Mouse (Mus musculus) hindbrain, embryonic 16.5 days (tissue): ENCODE measurements around the gene Man1c1. TPM values are rescaled to one million over a fixed set of nuclear protein-coding genes. Genes with fewer than 3 reads are reported as not detected.
A peak's percentile ranks its signal among the peaks of the same experiment; 100 is the strongest.

Experiments used
- ATAC-seq: fragments of 200-750 bp; cut with Nextera tagmentation; 2 replicates; pipeline ENCODE4 v1.8.0; 2017; ENCODE audit warnings: moderate TSS enrichment, moderate library complexity
- H3K27ac ChIP-seq: fragments of 300-500 bp; sonication (generic); 2 replicates; pipeline ENCODE4 v1.5.1; 2014; ENCODE audit warnings: low read depth, mild to moderate bottlenecking, control low read depth, low read length, moderate library complexity
- H3K27me3 ChIP-seq: fragments of 300-500 bp; sonication (generic); replicated peaks from 2 replicates; pipeline ENCODE4 v1.6.1; 2014; ENCODE audit warnings: low read length; ENCODE audit not compliant: control insufficient read depth, insufficient read depth
- H3K36me3 ChIP-seq: fragments of 300-500 bp; sonication (generic); 2 replicates; pipeline ENCODE4 v1.6.1; 2014; ENCODE audit warnings: mild to moderate bottlenecking, low read length, moderate library complexity, mixed read lengths; ENCODE audit not compliant: control insufficient read depth, insufficient read depth
- H3K4me1 ChIP-seq: fragments of 300-500 bp; sonication (generic); 2 replicates; pipeline ENCODE4 v1.6.1; 2014; ENCODE audit warnings: low read depth, low read length; ENCODE audit not compliant: control insufficient read depth, insufficient read depth
- H3K4me2 ChIP-seq: fragments of 300-500 bp; sonication (generic); 2 replicates; pipeline ENCODE4 v1.6.1; 2014; ENCODE audit warnings: mild to moderate bottlenecking, low read length, control low read depth, moderate library complexity
- H3K4me3 ChIP-seq: fragments of 300-500 bp; sonication (generic); 2 replicates; pipeline ENCODE4 v1.5.1; 2014; ENCODE audit warnings: mild to moderate bottlenecking, low read length, control low read depth, moderate library complexity
- H3K9ac ChIP-seq: fragments of 300-500 bp; sonication (generic); 2 replicates; pipeline ENCODE4 v1.6.1; 2014; ENCODE audit warnings: low read depth, mild to moderate bottlenecking, control low read depth, low read length, moderate library complexity
- H3K9me3 ChIP-seq: fragments of 300-500 bp; sonication (generic); 2 replicates; pipeline ENCODE4 v1.6.1; 2014; ENCODE audit warnings: mild to moderate bottlenecking, low read length, moderate library complexity; ENCODE audit not compliant: control insufficient read depth
- WGBS: fragments of 180-500 bp; shearing (Covaris S2); extraction: QIAGEN DNeasy Blood & Tissue Kit; methylation state at CpG from one replicate; pipeline ENCODE4 v1.1.7; 2014; 5-methylcytosine and 5-hydroxymethylcytosine counted together
- polyA plus RNA-seq: library from polyadenylated mRNA; unstranded; fragments of >200 nt; fragmentation: Nextera tagmentation; extraction: Ambion mirVana; gene quantifications from 2 replicates; pipeline ENCODE4 v1.2.1, GENCODE M21; 2015

Man1c1 gene
- polyA plus RNA-seq, 1 experiment from 2014 or later, result 3.7 TPM

- no peaks in the 10 kb centered on the region for H3K27me3 ChIP-seq
- H3K4me2 ChIP-seq, result no peak overlapping the region
- H3K27ac ChIP-seq, result no peak overlapping the region
- WGBS, result 3% methylated on average over 8 of the region's 8 CpGs
- H3K4me1 ChIP-seq, result peaks cover 6% of the 10 kb centered on the region
- no peak for ATAC-seq
- H3K9me3 ChIP-seq, result no peaks in the 10 kb centered on the region
- H3K9ac ChIP-seq, result no peak overlapping the region
- no peaks in the 10 kb centered on the region for H3K36me3 ChIP-seq
- H3K4me3 ChIP-seq, result no peak overlapping the region
Observed at GRCm38 (mm10) chr4:134730106-134730505, 26.0 kb upstream of the Man1c1 start.

DNA sequence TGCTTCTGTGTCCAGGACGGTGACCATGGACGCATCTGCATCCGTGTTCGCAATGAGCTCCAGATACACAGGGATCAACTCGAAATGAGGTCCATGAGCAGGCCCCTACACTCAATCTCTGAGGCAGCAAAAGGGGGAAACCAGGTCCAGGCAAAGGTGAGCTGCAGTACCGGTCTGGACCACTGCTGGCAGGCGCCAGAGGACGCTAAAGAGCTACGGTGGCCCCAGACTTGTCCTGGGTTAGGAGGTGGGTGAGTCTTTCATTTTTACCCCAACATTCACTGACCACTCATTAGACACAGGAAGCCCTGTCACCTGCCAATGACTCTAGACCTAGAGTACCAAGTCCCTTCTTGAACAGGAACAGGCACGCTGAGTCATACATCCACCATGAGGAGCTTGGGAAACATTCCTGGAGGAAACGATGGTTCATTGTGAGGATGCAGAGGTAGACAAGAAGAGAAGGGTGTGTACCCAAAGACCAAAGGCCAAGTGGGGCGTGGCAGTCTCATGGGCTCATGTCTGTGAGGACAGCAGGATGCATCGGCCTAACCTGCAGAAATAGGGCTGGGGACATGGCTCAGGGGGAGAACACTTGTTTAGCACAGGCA, 21.8 kb upstream of the Man1c1 start:
- no peak overlapping the region for H3K4me2 ChIP-seq
- no peaks in the 10 kb centered on the region for H3K27me3 ChIP-seq
- no peak overlapping the region for H3K4me3 ChIP-seq
- no peaks in the 10 kb centered on the region for H3K9me3 ChIP-seq
- 71% methylated on average over 13 of the region's 13 CpGs for WGBS
- peaks cover 6% of the 10 kb centered on the region for H3K4me1 ChIP-seq
- no peaks in the 10 kb centered on the region for H3K36me3 ChIP-seq
- H3K9ac ChIP-seq, result no peak overlapping the region
- no peak for ATAC-seq
- no peak overlapping the region for H3K27ac ChIP-seq

- no peaks in the 10 kb centered on the region for H3K36me3 ChIP-seq
- H3K27me3 ChIP-seq, result no peaks in the 10 kb centered on the region
- no peak for ATAC-seq
- H3K4me3 ChIP-seq, result no peak overlapping the region
- no peak overlapping the region for H3K27ac ChIP-seq
- no peaks in the 10 kb centered on the region for H3K9me3 ChIP-seq
- H3K4me2 ChIP-seq, result no peak overlapping the region
- no peak overlapping the region for H3K9ac ChIP-seq
- WGBS, result 64% methylated on average over 4 of the region's 4 CpGs
- peaks cover 1% of the 10 kb centered on the region for H3K4me1 ChIP-seq
Observed at GRCm38 (mm10) chr4:134724974-134725373, 20.9 kb upstream of the Man1c1 start.

DNA sequence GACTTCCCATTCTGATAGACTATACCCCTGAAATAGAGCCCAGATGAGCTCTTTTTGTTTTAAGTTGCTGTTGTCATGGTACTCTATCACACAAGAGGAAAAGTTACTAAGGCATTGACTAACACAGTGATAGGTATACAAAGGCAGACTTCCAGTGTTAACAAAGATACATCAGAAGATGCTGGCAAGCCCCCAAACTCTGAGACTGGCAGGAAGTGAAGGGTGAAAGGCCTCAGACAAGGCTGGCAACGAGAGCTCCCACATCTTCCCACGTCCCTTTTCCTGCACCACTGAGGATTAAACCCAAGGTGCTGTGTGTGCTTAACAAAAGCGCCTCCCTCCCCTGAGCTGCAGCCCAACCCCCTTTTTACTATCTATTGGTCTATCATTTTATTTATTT, 19.2 kb upstream of the Man1c1 start:
- no peak overlapping the region for H3K9ac ChIP-seq
- ATAC-seq, result no peak
- no peak overlapping the region for H3K4me2 ChIP-seq
- no peak overlapping the region for H3K4me3 ChIP-seq
- H3K9me3 ChIP-seq, result no peaks in the 10 kb centered on the region
- H3K36me3 ChIP-seq, result no peaks in the 10 kb centered on the region
- H3K4me1 ChIP-seq, result no peaks in the 10 kb centered on the region
- 59% methylated on average over 3 of the region's 3 CpGs for WGBS
- H3K27me3 ChIP-seq, result no peaks in the 10 kb centered on the region
- no peak overlapping the region for H3K27ac ChIP-seq

- H3K4me2 ChIP-seq, result no peak overlapping the region
- H3K27ac ChIP-seq, result no peak overlapping the region
- no peaks in the 10 kb centered on the region for H3K27me3 ChIP-seq
- H3K4me1 ChIP-seq, result no peaks in the 10 kb centered on the region
- WGBS, result 85% methylated on average over 6 of the region's 6 CpGs
- no peak for ATAC-seq
- H3K9me3 ChIP-seq, result no peaks in the 10 kb centered on the region
- H3K36me3 ChIP-seq, result no peaks in the 10 kb centered on the region
- H3K4me3 ChIP-seq, result no peak overlapping the region
- no peak overlapping the region for H3K9ac ChIP-seq
Observed at GRCm38 (mm10) chr4:134721076-134721475, 17.0 kb upstream of the Man1c1 start.

GRCm38 (mm10) chr4:134720371-134720770, 16.3 kb upstream of the Man1c1 start:
- H3K9ac ChIP-seq, result no peak overlapping the region
- no peak overlapping the region for H3K4me2 ChIP-seq
- no peaks in the 10 kb centered on the region for H3K27me3 ChIP-seq
- H3K4me3 ChIP-seq, result no peak overlapping the region
- no peaks in the 10 kb centered on the region for H3K36me3 ChIP-seq
- no peak overlapping the region for H3K27ac ChIP-seq
- 54% methylated on average over 3 of the region's 3 CpGs for WGBS
- ATAC-seq, result no peak
- no peaks in the 10 kb centered on the region for H3K9me3 ChIP-seq
- no peaks in the 10 kb centered on the region for H3K4me1 ChIP-seq

DNA sequence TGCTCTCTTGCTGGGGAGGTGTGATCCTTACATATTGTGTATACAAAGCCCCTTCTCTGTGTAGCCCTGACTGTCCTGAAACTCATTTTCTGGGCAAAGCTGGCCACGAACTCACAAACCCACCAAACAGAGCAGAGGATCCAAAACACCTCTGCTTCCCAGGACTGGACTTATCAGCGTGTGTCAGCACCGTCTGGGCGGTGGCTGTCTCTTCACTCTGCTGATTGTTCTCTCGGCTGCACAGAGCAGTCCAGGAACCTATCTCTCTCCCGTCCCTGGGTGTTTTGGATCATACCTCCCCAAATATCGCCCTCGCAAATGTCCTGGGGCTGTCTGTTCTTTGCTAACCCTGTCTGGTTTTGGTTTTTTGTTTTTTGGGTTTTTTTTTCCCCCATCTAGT, 15.4 kb upstream of the Man1c1 start:
- Histone ChIP-seq H3K9me3 (no peaks in the 10 kb centered on the region), H3K36me3 (no peaks in the 10 kb centered on the region), H3K4me2 (no peak overlapping the region), H3K4me1 (no peaks in the 10 kb centered on the region), H3K4me3 (no peak overlapping the region), H3K9ac (no peak overlapping the region), H3K27me3 (no peaks in the 10 kb centered on the region), H3K27ac (no peak overlapping the region)
- WGBS, result 80% methylated on average over 8 of the region's 8 CpGs
- no peak for ATAC-seq

DNA sequence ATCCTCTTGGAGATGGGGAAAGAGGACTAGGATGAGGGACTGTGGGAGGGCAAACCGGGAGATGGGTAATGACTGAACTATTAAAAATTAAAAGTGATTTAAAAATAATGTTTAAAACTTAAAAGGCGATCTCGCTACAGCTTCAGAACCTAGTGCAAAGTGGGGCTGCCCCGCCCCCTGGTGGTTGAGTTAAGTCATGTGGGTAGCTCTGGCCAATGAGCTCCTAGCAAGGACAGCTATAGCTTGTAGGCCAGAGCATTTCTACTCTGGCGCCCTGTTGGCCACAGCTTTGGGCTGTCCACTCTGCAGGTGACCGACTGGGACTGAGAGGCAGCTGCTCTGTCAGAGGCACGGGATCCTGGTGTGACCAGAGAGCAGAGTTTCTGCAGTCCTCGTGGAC, 9.8 kb upstream of the Man1c1 start:
- peak overlapping the region; percentile 39 for H3K4me2 ChIP-seq

DNA sequence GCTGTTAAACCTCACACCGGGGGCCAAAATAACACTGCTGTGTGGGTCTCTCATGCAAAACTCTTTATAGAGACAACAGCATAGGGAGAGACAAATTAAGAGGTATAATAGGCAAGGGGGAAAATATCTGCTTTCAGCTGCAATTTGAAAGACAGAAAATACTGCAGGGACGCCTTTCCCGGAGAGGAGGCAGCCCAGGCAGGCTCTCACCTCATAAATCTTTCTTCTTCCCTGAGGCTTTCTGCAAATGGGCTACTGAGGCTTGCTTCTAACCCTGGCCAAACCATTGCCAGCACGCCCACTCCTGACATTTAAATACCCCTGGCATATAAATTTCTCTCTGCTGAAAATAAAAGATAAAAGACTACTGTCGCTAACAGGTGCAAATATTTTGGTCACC, 1.2 kb upstream of the Man1c1 start:
- H3K27ac ChIP-seq, result peak overlapping the region; percentile 86
- H3K4me2 ChIP-seq, result peak overlapping the region; percentile 99
- H3K4me3 ChIP-seq, result peak overlapping the region; percentile 74
- H3K27me3 ChIP-seq, result no peaks in the 10 kb centered on the region; the same call in 1 of the 2 replicates
- H3K4me1 ChIP-seq, result peaks cover 25% of the 10 kb centered on the region
- peak overlapping the region; percentile 74; the same call in 1 of the 2 replicates for H3K9ac ChIP-seq
- no peaks in the 10 kb centered on the region for H3K9me3 ChIP-seq
- WGBS, result 53% methylated on average over 5 of the region's 5 CpGs
- ATAC-seq, result no peak
- H3K36me3 ChIP-seq, result no peaks in the 10 kb centered on the region

More for the DNA sequence above, 9.8 kb upstream of the Man1c1 start:
- Histone ChIP-seq H3K4me1 (peaks cover 2% of the 10 kb centered on the region), H3K9me3 (no peaks in the 10 kb centered on the region), H3K9ac (peak overlapping the region; percentile 52), H3K27me3 (no peaks in the 10 kb centered on the region), H3K4me3 (no peak overlapping the region), H3K27ac (no peak overlapping the region), H3K36me3 (no peaks in the 10 kb centered on the region)
- WGBS, result 6% methylated on average over 8 of the region's 8 CpGs
- peak; percentile 93 for ATAC-seq
